Mouse (Mus musculus): ENCODE results near the gene Rbpjl. TPM values are rescaled to one million over a fixed set of nuclear protein-coding genes. Genes with fewer than 3 reads are reported as not detected.

The Rbpjl gene
- polyA plus RNA-seq, 1 experiment from 2014 or later = 45.2 TPM

DNA sequence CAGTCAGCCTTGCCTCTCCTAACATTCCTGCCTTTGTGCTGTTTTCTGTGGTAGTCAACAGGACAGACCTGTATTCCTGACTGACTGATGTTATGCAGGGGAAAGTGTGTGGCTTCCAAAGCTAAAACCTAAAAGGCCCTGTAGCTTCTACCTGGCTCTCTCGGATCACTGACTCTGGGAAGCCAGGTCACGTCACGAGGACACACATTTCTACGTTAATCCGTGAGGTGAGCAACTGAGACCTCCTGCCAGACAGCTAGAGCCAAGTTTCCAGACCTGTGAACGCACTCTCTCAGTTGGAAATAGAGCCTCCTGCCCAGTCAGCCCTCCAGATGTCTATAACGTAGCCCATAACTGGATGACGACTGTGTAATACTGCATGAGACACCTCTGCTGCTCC is 19.0 kb downstream of the Rbpjl start:
- no peaks in the 10 kb centered on the region for H3K27me3 ChIP-seq (ENCODE audit: control insufficient read depth, insufficient read depth, low read length)
- H3K4me2 ChIP-seq (ENCODE audit: low read depth, low read length) = no peak overlapping the region
- no peaks in the 10 kb centered on the region for H3K9me3 ChIP-seq (replicated peaks; ENCODE audit: control insufficient read depth, low read length)
- no peak overlapping the region for H3K9ac ChIP-seq (ENCODE audit: low read length)
- ATAC-seq (ENCODE audit: insufficient read depth, low FRiP score) = no peak
- peaks cover 16% of the 10 kb centered on the region for H3K36me3 ChIP-seq (ENCODE audit: control insufficient read depth, insufficient read depth, low read length)
- WGBS = 68% methylated on average over 8 of the region's 8 CpGs
- H3K27ac ChIP-seq (ENCODE audit: low read length) = peak overlapping the region; percentile 75
- H3K4me3 ChIP-seq (replicated peaks; ENCODE audit: low read length) = no peak overlapping the region
- H3K4me1 ChIP-seq (ENCODE audit: control insufficient read depth, insufficient read depth, low read length) = peaks cover 3% of the 10 kb centered on the region; the same call in 1 of the 2 replicates

DNA sequence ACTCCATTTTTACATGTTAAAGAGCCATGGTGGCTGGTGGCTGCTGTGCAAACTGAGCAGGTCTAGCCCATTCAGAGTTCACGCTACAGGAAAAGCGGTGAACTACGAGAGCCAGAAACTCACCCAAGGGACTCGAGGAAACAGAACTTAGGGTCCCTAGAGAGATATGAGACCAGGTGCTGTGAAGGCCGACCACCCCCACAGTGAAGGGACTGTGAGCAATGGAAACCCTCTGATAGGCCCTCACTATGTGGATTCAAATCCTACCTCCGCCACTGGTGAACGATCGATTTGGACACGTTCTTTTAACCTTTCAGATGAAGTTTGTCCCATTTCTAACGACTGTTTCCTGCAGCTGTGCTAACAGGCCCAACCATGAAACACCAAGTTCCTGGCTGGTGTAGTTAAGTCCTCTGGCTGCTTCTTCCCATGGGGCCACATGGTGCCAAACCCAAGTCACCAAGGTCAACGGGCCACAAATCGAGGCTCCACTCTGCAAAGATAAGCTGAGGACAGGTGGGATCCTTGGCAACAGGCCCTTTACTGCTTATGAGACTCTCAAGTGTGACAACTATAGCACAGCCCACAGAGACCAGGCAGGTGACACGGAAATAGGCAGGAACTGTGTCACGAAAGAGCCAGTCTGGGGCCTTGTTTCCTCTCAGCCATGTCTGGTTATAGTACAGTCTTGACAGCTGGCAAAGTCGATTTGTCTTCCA is 19.9 kb downstream of the Rbpjl start:
- H3K27me3 ChIP-seq (ENCODE audit: control insufficient read depth, insufficient read depth, low read length) = no peaks in the 10 kb centered on the region
- H3K4me1 ChIP-seq (ENCODE audit: control insufficient read depth, insufficient read depth, low read length) = no peaks in the 10 kb centered on the region; the same call in 1 of the 2 replicates
- no peak overlapping the region for H3K4me3 ChIP-seq (replicated peaks; ENCODE audit: low read length)
- WGBS = 80% methylated on average over 15 of the region's 15 CpGs
- H3K4me2 ChIP-seq (ENCODE audit: low read depth, low read length) = no peak overlapping the region
- H3K9ac ChIP-seq (ENCODE audit: low read length) = no peak overlapping the region
- no peaks in the 10 kb centered on the region for H3K9me3 ChIP-seq (replicated peaks; ENCODE audit: control insufficient read depth, low read length)
- peaks cover 16% of the 10 kb centered on the region for H3K36me3 ChIP-seq (ENCODE audit: control insufficient read depth, insufficient read depth, low read length)
- peak overlapping the region; percentile 75; the same call in 1 of the 2 replicates for H3K27ac ChIP-seq (ENCODE audit: low read length)
- 0 out of 2 replicates have a peak, but pooled peaks have one; percentile 31 for ATAC-seq (ENCODE audit: insufficient read depth, low FRiP score)

DNA sequence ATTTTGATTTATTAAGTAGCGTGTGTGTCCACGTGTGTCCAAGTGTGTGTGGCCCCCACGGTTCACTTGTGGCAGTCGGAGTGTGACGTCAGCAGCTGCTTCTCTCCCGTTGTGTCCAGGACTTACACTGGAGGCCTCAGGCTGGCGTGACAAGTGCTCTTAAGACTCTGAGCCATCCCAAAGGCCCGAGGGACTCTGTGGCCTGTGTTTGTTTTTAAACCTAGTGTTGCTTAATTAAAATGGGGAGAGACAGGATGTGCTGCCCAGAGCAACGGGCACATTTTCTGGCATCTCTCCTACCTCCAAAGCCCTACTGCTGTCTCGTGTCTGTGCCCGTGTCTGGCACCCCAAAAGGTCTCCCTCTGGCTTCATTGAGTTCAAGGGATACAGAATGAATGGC is 20.5 kb downstream of the Rbpjl start:
- Histone ChIP-seq H3K27ac (ENCODE audit: low read length) (no peak overlapping the region; the same call in 1 of the 2 replicates), H3K9ac (ENCODE audit: low read length) (no peak overlapping the region), H3K4me3 (replicated peaks; ENCODE audit: low read length) (no peak overlapping the region), H3K9me3 (replicated peaks; ENCODE audit: control insufficient read depth, low read length) (no peaks in the 10 kb centered on the region), H3K4me2 (ENCODE audit: low read depth, low read length) (no peak overlapping the region), H3K4me1 (ENCODE audit: control insufficient read depth, insufficient read depth, low read length) (no peaks in the 10 kb centered on the region; the same call in 1 of the 2 replicates), H3K36me3 (ENCODE audit: control insufficient read depth, insufficient read depth, low read length) (peaks cover 21% of the 10 kb centered on the region), H3K27me3 (ENCODE audit: control insufficient read depth, insufficient read depth, low read length) (no peaks in the 10 kb centered on the region)
- 86% methylated on average over 11 of the region's 11 CpGs for WGBS
- no peak for ATAC-seq (ENCODE audit: insufficient read depth, low FRiP score)

DNA sequence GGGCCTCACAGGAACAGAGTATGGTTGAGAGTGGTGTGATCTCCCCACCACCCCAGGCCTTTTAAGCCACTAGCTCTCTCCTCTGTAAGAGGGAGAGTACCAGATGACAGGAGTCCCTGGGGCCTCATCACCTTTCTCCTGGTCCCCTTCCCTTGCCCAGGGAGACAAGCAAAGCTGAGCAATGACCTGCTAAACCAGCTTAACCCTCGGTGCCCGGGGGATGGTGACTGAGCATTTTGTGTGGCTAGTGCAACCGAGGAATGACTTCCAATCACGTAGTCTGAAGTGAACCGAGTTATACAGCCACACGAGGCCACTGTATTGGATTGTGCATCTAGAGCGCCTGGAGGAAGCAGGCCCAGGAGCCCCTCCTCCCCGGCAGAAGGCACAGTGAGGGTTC is 21.5 kb downstream of the Rbpjl start:
- H3K4me3 ChIP-seq (replicated peaks; ENCODE audit: low read length) = no peak overlapping the region
- no peaks in the 10 kb centered on the region for H3K4me1 ChIP-seq (ENCODE audit: control insufficient read depth, insufficient read depth, low read length)
- no peaks in the 10 kb centered on the region for H3K27me3 ChIP-seq (ENCODE audit: control insufficient read depth, insufficient read depth, low read length)
- H3K9ac ChIP-seq (ENCODE audit: low read length) = no peak overlapping the region
- 86% methylated on average over 8 of the region's 8 CpGs for WGBS
- H3K27ac ChIP-seq (ENCODE audit: low read length) = no peak overlapping the region
- no peak overlapping the region for H3K4me2 ChIP-seq (ENCODE audit: low read depth, low read length)
- peaks cover 26% of the 10 kb centered on the region for H3K36me3 ChIP-seq (ENCODE audit: control insufficient read depth, insufficient read depth, low read length)
- no peaks in the 10 kb centered on the region for H3K9me3 ChIP-seq (replicated peaks; ENCODE audit: control insufficient read depth, low read length)
- no peak for ATAC-seq (ENCODE audit: insufficient read depth, low FRiP score)

DNA sequence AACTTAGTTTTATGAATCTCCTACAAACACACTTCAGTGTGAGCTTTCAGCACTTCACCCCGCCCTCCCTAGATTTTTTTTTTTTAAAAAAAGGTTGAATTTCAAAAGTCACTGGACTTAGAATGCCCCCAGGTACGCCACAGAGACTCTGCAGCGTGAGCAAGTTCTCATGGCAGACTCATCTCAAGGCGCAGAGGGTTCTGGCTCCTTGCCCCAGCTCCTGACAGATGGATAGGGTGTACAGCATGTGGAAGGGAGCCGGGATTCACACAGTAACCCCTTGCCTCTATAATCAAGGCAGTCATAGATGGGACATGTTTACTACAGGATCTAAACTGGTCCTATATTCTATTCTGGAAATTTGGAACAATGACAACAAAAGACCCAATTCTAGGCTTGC is 22.5 kb downstream of the Rbpjl start:
- H3K27me3 ChIP-seq (ENCODE audit: control insufficient read depth, insufficient read depth, low read length) = no peaks in the 10 kb centered on the region
- H3K4me3 ChIP-seq (replicated peaks; ENCODE audit: low read length) = no peak overlapping the region
- peaks cover 3% of the 10 kb centered on the region; the same call in 1 of the 2 replicates for H3K4me1 ChIP-seq (ENCODE audit: control insufficient read depth, insufficient read depth, low read length)
- H3K36me3 ChIP-seq (ENCODE audit: control insufficient read depth, insufficient read depth, low read length) = peaks cover 26% of the 10 kb centered on the region
- ATAC-seq (ENCODE audit: insufficient read depth, low FRiP score) = no peak
- no peaks in the 10 kb centered on the region for H3K9me3 ChIP-seq (replicated peaks; ENCODE audit: control insufficient read depth, low read length)
- no peak overlapping the region for H3K9ac ChIP-seq (ENCODE audit: low read length)
- 75% methylated on average over 5 of the region's 5 CpGs for WGBS
- H3K4me2 ChIP-seq (ENCODE audit: low read depth, low read length) = no peak overlapping the region
- H3K27ac ChIP-seq (ENCODE audit: low read length) = no peak overlapping the region

DNA sequence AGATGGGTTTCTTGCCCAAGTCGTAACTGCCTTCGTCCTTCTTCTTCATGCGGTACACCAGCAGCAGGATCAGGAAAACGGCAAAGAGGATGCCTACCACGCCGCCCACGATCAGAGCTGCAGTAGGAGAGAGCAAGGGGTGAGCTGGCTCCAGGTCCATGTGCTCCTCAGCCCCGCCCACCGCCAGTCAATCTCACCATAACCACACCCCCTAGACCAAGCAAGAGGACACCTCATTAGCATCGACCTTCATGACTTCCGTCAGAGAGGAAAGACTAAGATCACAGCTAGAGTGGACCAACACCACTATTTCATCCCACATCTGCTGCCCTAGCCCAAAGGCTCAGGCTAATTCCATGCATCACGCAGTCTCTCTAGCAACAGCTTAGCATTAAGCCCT is 23.2 kb downstream of the Rbpjl start:
- H3K4me1 ChIP-seq (ENCODE audit: control insufficient read depth, insufficient read depth, low read length) = peaks cover 10% of the 10 kb centered on the region
- H3K36me3 ChIP-seq (ENCODE audit: control insufficient read depth, insufficient read depth, low read length) = peaks cover 26% of the 10 kb centered on the region
- H3K4me2 ChIP-seq (ENCODE audit: low read depth, low read length) = no peak overlapping the region
- no peak overlapping the region for H3K4me3 ChIP-seq (replicated peaks; ENCODE audit: low read length)
- WGBS = 26% methylated on average over 12 of the region's 12 CpGs
- no peaks in the 10 kb centered on the region for H3K9me3 ChIP-seq (replicated peaks; ENCODE audit: control insufficient read depth, low read length)
- H3K27ac ChIP-seq (ENCODE audit: low read length) = no peak overlapping the region
- H3K27me3 ChIP-seq (ENCODE audit: control insufficient read depth, insufficient read depth, low read length) = no peaks in the 10 kb centered on the region
- no peak for ATAC-seq (ENCODE audit: insufficient read depth, low FRiP score)
- H3K9ac ChIP-seq (ENCODE audit: low read length) = no peak overlapping the region

DNA sequence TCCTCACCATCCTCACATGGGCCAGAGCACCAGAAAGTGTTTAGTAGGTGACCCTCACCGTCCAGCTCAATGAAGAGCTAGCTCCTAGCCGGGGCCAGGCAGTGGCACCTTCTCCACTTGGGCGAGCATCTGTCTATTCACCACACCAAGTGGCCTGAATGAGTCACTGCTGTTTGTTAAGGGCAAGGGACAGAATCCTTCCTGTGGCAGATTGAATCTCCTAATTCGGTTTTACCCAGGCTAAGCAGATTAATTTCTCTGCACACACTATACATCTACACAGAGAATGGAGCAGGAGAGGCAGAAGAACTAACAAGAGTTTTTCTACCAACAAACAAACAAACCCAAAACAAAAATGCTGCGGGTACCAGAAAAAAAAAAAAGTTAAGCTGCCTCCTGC is 24.0 kb downstream of the Rbpjl start:
- 79% methylated on average over 5 of the region's 5 CpGs for WGBS
- peaks cover 26% of the 10 kb centered on the region for H3K36me3 ChIP-seq (ENCODE audit: control insufficient read depth, insufficient read depth, low read length)

DNA sequence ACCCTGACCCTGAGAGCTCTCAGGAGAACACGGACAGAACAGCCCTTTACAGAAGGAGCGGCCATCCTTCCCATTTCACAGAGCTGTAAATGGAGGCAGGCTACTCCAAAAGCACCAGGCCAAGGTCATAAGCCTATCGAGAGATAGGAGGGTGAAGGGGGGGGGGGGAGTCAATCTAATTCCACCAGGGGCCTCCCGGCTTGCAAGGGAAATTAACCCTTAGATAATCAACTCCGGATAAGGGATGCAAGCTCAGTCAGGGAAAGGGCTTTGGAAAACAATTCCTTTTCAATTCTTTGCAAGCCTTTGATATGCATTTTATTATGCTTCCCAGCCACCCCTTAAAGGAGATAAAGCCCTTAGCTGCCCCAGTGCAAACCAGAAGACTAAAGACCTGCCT is 25.5 kb downstream of the Rbpjl start:
- Histone ChIP-seq H3K36me3 (ENCODE audit: control insufficient read depth, insufficient read depth, low read length) (peaks cover 26% of the 10 kb centered on the region), H3K9ac (ENCODE audit: low read length) (no peak overlapping the region), H3K4me1 (ENCODE audit: control insufficient read depth, insufficient read depth, low read length) (peaks cover 33% of the 10 kb centered on the region), H3K4me2 (ENCODE audit: low read depth, low read length) (no peak overlapping the region), H3K27me3 (ENCODE audit: control insufficient read depth, insufficient read depth, low read length) (no peaks in the 10 kb centered on the region), H3K4me3 (replicated peaks; ENCODE audit: low read length) (no peak overlapping the region), H3K9me3 (replicated peaks; ENCODE audit: control insufficient read depth, low read length) (no peaks in the 10 kb centered on the region), H3K27ac (ENCODE audit: low read length) (no peak overlapping the region)
- 33% methylated on average over 5 of the region's 5 CpGs for WGBS
- ATAC-seq (ENCODE audit: insufficient read depth, low FRiP score) = no peak

More for the DNA sequence above, 24.0 kb downstream of the Rbpjl start:
- no peaks in the 10 kb centered on the region for H3K9me3 ChIP-seq (replicated peaks; ENCODE audit: control insufficient read depth, low read length)
- no peak overlapping the region for H3K9ac ChIP-seq (ENCODE audit: low read length)
- H3K4me1 ChIP-seq (ENCODE audit: control insufficient read depth, insufficient read depth, low read length) = peaks cover 18% of the 10 kb centered on the region
- no peak overlapping the region for H3K27ac ChIP-seq (ENCODE audit: low read length)
- ATAC-seq (ENCODE audit: insufficient read depth, low FRiP score) = no peak
- H3K4me3 ChIP-seq (replicated peaks; ENCODE audit: low read length) = no peak overlapping the region
- H3K27me3 ChIP-seq (ENCODE audit: control insufficient read depth, insufficient read depth, low read length) = no peaks in the 10 kb centered on the region
- no peak overlapping the region for H3K4me2 ChIP-seq (ENCODE audit: low read depth, low read length)

DNA sequence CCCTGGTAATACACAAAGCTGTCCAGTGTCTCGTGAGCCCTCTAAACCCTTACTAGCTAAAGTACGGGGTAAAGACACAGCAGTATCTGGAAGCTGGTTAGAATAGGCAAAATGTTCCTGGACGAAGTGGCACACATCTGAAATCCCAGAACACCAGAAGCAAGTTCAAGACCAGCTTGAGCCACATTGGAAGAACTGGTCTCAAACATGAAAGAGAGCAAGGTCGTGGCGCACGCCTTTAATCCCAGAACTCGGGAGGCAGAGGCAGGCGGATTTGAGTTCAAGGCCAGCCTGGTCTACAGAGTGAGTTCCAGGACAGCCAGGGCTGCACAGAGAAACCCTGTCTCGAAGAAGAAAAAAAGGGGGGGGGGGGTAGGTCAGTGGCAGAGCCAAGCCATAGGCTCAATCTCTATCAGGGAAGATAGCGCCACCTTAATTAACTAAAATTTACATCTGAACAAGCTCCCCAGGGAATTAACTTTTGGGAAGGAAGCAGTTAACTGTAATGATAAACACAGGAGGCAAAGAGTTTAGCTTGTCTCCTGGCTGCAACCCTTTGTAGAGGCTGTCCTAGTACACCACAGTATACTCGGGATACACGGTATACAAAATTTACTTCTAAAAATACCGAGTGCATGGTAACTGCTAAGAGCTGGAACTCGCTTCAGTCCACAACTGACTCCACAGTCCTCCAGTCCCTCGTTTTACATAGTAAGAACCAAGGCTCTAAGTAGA is 27.1 kb downstream of the Rbpjl start:
- Histone ChIP-seq H3K4me2 (ENCODE audit: low read depth, low read length) (no peak overlapping the region), H3K36me3 (ENCODE audit: control insufficient read depth, insufficient read depth, low read length) (peaks cover 16% of the 10 kb centered on the region), H3K4me3 (replicated peaks; ENCODE audit: low read length) (no peak overlapping the region), H3K9ac (ENCODE audit: low read length) (0 out of 2 replicates have a peak overlapping the region, but pooled peaks have one; percentile 0), H3K27ac (ENCODE audit: low read length) (peak overlapping the region; percentile 90; the same call in 1 of the 2 replicates), H3K9me3 (replicated peaks; ENCODE audit: control insufficient read depth, low read length) (no peaks in the 10 kb centered on the region), H3K4me1 (ENCODE audit: control insufficient read depth, insufficient read depth, low read length) (peaks cover 48% of the 10 kb centered on the region), H3K27me3 (ENCODE audit: control insufficient read depth, insufficient read depth, low read length) (no peaks in the 10 kb centered on the region)
- ATAC-seq (ENCODE audit: insufficient read depth, low FRiP score) = no peak
- 51% methylated on average over 15 of the region's 15 CpGs for WGBS
